Comparison of ENCODE assay signal across 9 mouse cellular contexts in the genomic region with DNA sequence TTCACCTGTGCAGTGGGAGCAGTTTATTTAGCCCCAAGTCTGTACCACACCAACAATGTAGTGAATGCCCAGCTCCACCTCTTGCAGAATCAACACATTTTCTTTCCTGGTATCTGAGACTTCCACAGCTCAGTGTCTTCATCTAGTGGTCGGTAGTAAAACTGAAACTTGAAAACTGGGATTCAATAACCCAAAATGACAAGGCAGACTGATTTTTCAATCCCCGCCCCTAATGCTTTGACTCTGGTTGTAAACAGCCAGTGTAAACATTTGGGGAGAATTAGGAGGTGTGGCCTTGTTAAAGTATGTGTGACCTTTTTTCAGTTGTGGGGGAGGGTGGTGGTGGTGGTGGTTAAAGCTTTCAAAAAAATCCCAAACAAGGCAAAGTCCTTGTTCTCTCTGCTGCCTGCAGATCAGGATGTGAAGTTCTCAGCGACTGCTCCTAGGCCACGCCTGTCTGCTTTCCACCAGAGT. TPM values are rescaled to one million over a fixed set of nuclear protein-coding genes. Genes with fewer than 3 reads are reported as not detected.
DNase-seq lines count a peak whose midpoint lies in the region; TF ChIP-seq lines count a peak whose summit lies in the region.
"Had no signal": no experiment of that assay in that cellular context is flagged by ENCODE, and none has a peak within 500 bp of the region (broad histone marks: within the 10 kb centered on the region; RNA-seq: fewer than 3 reads in every experiment).

No protein-coding gene starts in this region.

- no peak for TF ChIP-seq EP300 in CH12.LX (IDR thresholded peaks at IDR 0.05; ENCODE audit: low read length)

- in situ Hi-C loops in CH12.LX (cut with MboI; ENCODE audit: low pct_ligation_motif_present, low pct_unique_long_range_greater_than_20kb, low sequenced_read_pairs) = no loop called here

- H3K9ac ChIP-seq in CH12.LX (ENCODE audit: insufficient read depth, low read depth) = no peak overlapping the region

- H3K79me2 ChIP-seq in CH12.LX (replicated peaks; ENCODE audit: control insufficient read depth, extremely low read depth, insufficient read depth, poor library complexity, severe bottlenecking) = no peaks in the 10 kb centered on the region

- TF ChIP-seq POLR2A in CH12.LX (IDR thresholded peaks at IDR 0.05; ENCODE audit: low read depth, low read length) = no peak
- TF ChIP-seq POLR2A in cortical plate, adult 2 months (IDR thresholded peaks at IDR 0.05; ENCODE audit: extremely low read depth, insufficient read depth, low read length) = no peak

- peak; percentile 6 to 15 for DNase-seq in heart, adult 18-20 months
- DNase-seq in heart, postnatal 4 days = no peak
- DNase-seq in CH12.LX (ENCODE audit: extremely low read depth) = peak; percentile 34
- peak; percentile 72 for DNase-seq in large intestine, adult 2 months (ENCODE audit: low read depth, low spot score)
- peak; percentile 22 for DNase-seq in retina, embryonic 14.5 days (ENCODE audit: low spot score)
- DNase-seq in ovary, postnatal 10 days (ENCODE audit: low spot score) = no peak
- DNase-seq in spleen, postnatal 10 days (ENCODE audit: low spot score in 2 of 2) = no peak

- peak; percentile 56 for TF ChIP-seq RAD21 in CH12.LX (IDR thresholded peaks at IDR 0.05; ENCODE audit: low read depth, low read length)

- TF ChIP-seq CTCF in CH12.LX (conservative IDR thresholded peaks at IDR 0.05 in 1 of 2, IDR thresholded peaks at IDR 0.05 in 1 of 2; ENCODE audit: low read depth in 2 of 2, low read length in 2 of 2) = peak; percentile 42 to 64; a peak in 3 of 4 replicates
- TF ChIP-seq CTCF in cortical plate, adult 2 months (IDR thresholded peaks at IDR 0.05; ENCODE audit: extremely low read depth, insufficient read depth, low read length) = peak; percentile 55

- dilution Hi-C loops in CH12.LX (cut with MboI; ENCODE audit: extremely low pct_ligation_motif_present, extremely low pct_unique_long_range_greater_than_20kb, low sequenced_read_pairs) = no loop called here

- peaks cover 0 to 12% of the 10 kb centered on the region in 2 experiments; a peak in 2 of 4 replicates for H3K4me1 ChIP-seq in CH12.LX (ENCODE audit: control insufficient read depth in 1 of 2, insufficient read depth in 2 of 2)
- no peaks in the 10 kb centered on the region for H3K4me1 ChIP-seq in cortical plate, adult 2 months (ENCODE audit: control insufficient read depth, insufficient read depth, low read length)

- no peak overlapping the region for H3K27ac ChIP-seq in CH12.LX (ENCODE audit: insufficient read depth, low read depth)
- H3K27ac ChIP-seq in cortical plate, adult 2 months (ENCODE audit: insufficient read depth, low read length) = no peak overlapping the region
- H3K27ac ChIP-seq: macrophage had no signal

- H3K4me3 ChIP-seq in CH12.LX (replicated peaks in 1 of 3; ENCODE audit: low read depth in 2 of 3, low read length in 2 of 3, poor library complexity in 1 of 3) = no peak overlapping the region
- H3K4me3 ChIP-seq in cortical plate, adult 2 months (ENCODE audit: insufficient read depth, low read length) = no peak overlapping the region

- H3K9me3 ChIP-seq in CH12.LX (replicated peaks; ENCODE audit: low read length) = no peaks in the 10 kb centered on the region

- H3K27me3 ChIP-seq in CH12.LX (replicated peaks) = no peaks in the 10 kb centered on the region

- H3K4me2 ChIP-seq in CH12.LX (ENCODE audit: insufficient read depth, low read depth, poor library complexity, severe bottlenecking) = no peak overlapping the region

- WGBS in large intestine, adult 2 months = 5% methylated on average over 4 of the region's 4 CpGs

- no peaks in the 10 kb centered on the region for H3K36me3 ChIP-seq in CH12.LX (replicated peaks in 1 of 2; ENCODE audit: control insufficient read depth in 1 of 2, insufficient read depth in 1 of 2, low read length in 1 of 2)

TF ChIP-seq in CH12.LX, 34 proteins besides CTCF, POLR2A, EP300 and RAD21:
- TF ChIP-seq MAFK (IDR thresholded peaks at IDR 0.05; ENCODE audit: insufficient replicate concordance, low read length) = no peak
- 0 out of 2 replicates have a peak, but pooled peaks have one; percentile 25 for TF ChIP-seq IRF4 (IDR thresholded peaks at IDR 0.05; ENCODE audit: low read depth, low read length)
- peak; percentile 48 for TF ChIP-seq SMC3 (IDR thresholded peaks at IDR 0.05; ENCODE audit: low read depth, low read length)
- no peak for TF ChIP-seq USF2 (conservative IDR thresholded peaks at IDR 0.05; ENCODE audit: low read depth, low read length)

RNA-seq across cellular contexts. Expression of a gene that starts 1.7 kb away (rescaled TPM):
- under 1 TPM; 0.10 to 0.18 TPM for total RNA-seq in heart, adult 18-20 months (2021)
- total RNA-seq in heart, postnatal 4 days (2021) = under 1 TPM in 1 of 2 experiments, not detected in 1; 0.19 TPM
- total RNA-seq in CH12.LX (2012; rRNA removed) = not detected in 2 replicates
- not detected in 2 replicates for total RNA-seq in CH12.LX (2014; rRNA removed)
- not detected in 2 replicates for polyA plus RNA-seq in CH12.LX (2012; ENCODE audit: insufficient read length, low read depth)
- not detected in 2 replicates for polyA plus RNA-seq in cortical plate, adult 2 months (2012; rRNA removed)
- polyA plus RNA-seq in large intestine, adult 2 months (2012; rRNA removed) = 0.99 and 1.0 TPM in 2 replicates

RNA-seq across cellular contexts. Expression of a gene that starts 45.4 kb away (rescaled TPM):
- total RNA-seq in heart, adult 18-20 months (2021) = not detected
- not detected for total RNA-seq in heart, postnatal 4 days (2021)
- total RNA-seq in CH12.LX (2012; rRNA removed) (not detected in 2 replicates), CH12.LX (2014; rRNA removed) (not detected in 2 replicates)
- not detected in 2 replicates for polyA plus RNA-seq in CH12.LX (2012; ENCODE audit: insufficient read length, low read depth)
- polyA plus RNA-seq in cortical plate, adult 2 months (2012; rRNA removed) = 0.45 and 0.52 TPM in 2 replicates
- 3.0 and 4.8 TPM in 2 replicates for polyA plus RNA-seq in large intestine, adult 2 months (2012; rRNA removed)
- polyA plus RNA-seq: macrophage had no signal

Comparison
In these comparisons a context has a peak if more than half of its experiments do, and no peak if none do; other contexts are left out.
1. DNase-seq: peak in heart, adult 18-20 months (2 of 2), CH12.LX (single experiment), large intestine, adult 2 months (single experiment) and retina, embryonic 14.5 days (single experiment); none in heart, postnatal 4 days (single experiment), ovary, postnatal 10 days (single experiment) and spleen, postnatal 10 days (0 of 2).